Mouse (Mus musculus): Measurements from ENCODE around the gene Tmem82. TPM values are rescaled to one million over a fixed set of nuclear protein-coding genes. Genes with fewer than 3 reads are reported as not detected.
A peak's percentile ranks its signal among the peaks of the same experiment; 100 is the strongest.

Gene Tmem82
- polyA plus RNA-seq, 1 experiment from 2014 or later: 0.99 TPM

- H3K4me3 ChIP-seq (ENCODE audit: low read length): no peak overlapping the region
- no peaks in the 10 kb centered on the region for H3K9me3 ChIP-seq (ENCODE audit: control insufficient read depth, low read length)
- no peaks in the 10 kb centered on the region for H3K4me1 ChIP-seq (replicated peaks; ENCODE audit: control insufficient read depth, insufficient read depth, low read length)
- no peak overlapping the region for H3K4me2 ChIP-seq (ENCODE audit: low read depth, low read length)
- ATAC-seq (ENCODE audit: low read depth): no peak
- H3K27me3 ChIP-seq (ENCODE audit: control insufficient read depth, insufficient read depth, low read depth, low read length): no peaks in the 10 kb centered on the region
- H3K27ac ChIP-seq (ENCODE audit: low read length): no peak overlapping the region
- peaks cover 55% of the 10 kb centered on the region for H3K36me3 ChIP-seq (ENCODE audit: control insufficient read depth, insufficient read depth, low read length)
- WGBS: 91% methylated on average over 20 of the region's 20 CpGs
- no peak overlapping the region for H3K9ac ChIP-seq (ENCODE audit: low read length)
Measured at GRCm38 (mm10) chr4:141631250-141631649, 12.8 kb upstream of the Tmem82 start.

- no peaks in the 10 kb centered on the region for H3K9me3 ChIP-seq (ENCODE audit: control insufficient read depth, low read length)
- H3K4me2 ChIP-seq (ENCODE audit: low read depth, low read length): no peak overlapping the region
- H3K9ac ChIP-seq (ENCODE audit: low read length): no peak overlapping the region
- no peak overlapping the region for H3K27ac ChIP-seq (ENCODE audit: low read length)
- no peaks in the 10 kb centered on the region for H3K27me3 ChIP-seq (ENCODE audit: control insufficient read depth, insufficient read depth, low read depth, low read length)
- no peak for ATAC-seq (ENCODE audit: low read depth)
- H3K4me3 ChIP-seq (ENCODE audit: low read length): no peak overlapping the region
- 90% methylated on average over 11 of the region's 11 CpGs for WGBS
- 0 out of 2 replicates have a peak, but pooled peaks cover 2% of the 10 kb centered on the region for H3K4me1 ChIP-seq (replicated peaks; ENCODE audit: control insufficient read depth, insufficient read depth, low read length)
- peaks cover 58% of the 10 kb centered on the region for H3K36me3 ChIP-seq (ENCODE audit: control insufficient read depth, insufficient read depth, low read length)
Measured at GRCm38 (mm10) chr4:141630021-141630420, 11.6 kb upstream of the Tmem82 start.

GRCm38 (mm10) chr4:141628661-141629060 lies 10.2 kb upstream of the Tmem82 start:
- Histone ChIP-seq H3K27me3 (ENCODE audit: control insufficient read depth, insufficient read depth, low read depth, low read length) (no peaks in the 10 kb centered on the region), H3K4me3 (ENCODE audit: low read length) (no peak overlapping the region), H3K36me3 (ENCODE audit: control insufficient read depth, insufficient read depth, low read length) (peaks cover 55% of the 10 kb centered on the region), H3K27ac (ENCODE audit: low read length) (no peak overlapping the region), H3K4me2 (ENCODE audit: low read depth, low read length) (no peak overlapping the region), H3K4me1 (replicated peaks; ENCODE audit: control insufficient read depth, insufficient read depth, low read length) (0 out of 2 replicates have a peak, but pooled peaks cover 2% of the 10 kb centered on the region), H3K9me3 (ENCODE audit: control insufficient read depth, low read length) (no peaks in the 10 kb centered on the region), H3K9ac (ENCODE audit: low read length) (no peak overlapping the region)
- no peak for ATAC-seq (ENCODE audit: low read depth)
- 75% methylated on average over 14 of the region's 14 CpGs for WGBS

- H3K9ac ChIP-seq (ENCODE audit: low read length): no peak overlapping the region
- no peaks in the 10 kb centered on the region for H3K9me3 ChIP-seq (ENCODE audit: control insufficient read depth, low read length)
- H3K4me2 ChIP-seq (ENCODE audit: low read depth, low read length): no peak overlapping the region
- no peak overlapping the region for H3K4me3 ChIP-seq (ENCODE audit: low read length)
- H3K4me1 ChIP-seq (replicated peaks; ENCODE audit: control insufficient read depth, insufficient read depth, low read length): 0 out of 2 replicates have a peak, but pooled peaks cover 2% of the 10 kb centered on the region
- H3K27me3 ChIP-seq (ENCODE audit: control insufficient read depth, insufficient read depth, low read depth, low read length): no peaks in the 10 kb centered on the region
- 89% methylated on average over 5 of the region's 5 CpGs for WGBS
- peaks cover 47% of the 10 kb centered on the region for H3K36me3 ChIP-seq (ENCODE audit: control insufficient read depth, insufficient read depth, low read length)
- no peak overlapping the region for H3K27ac ChIP-seq (ENCODE audit: low read length)
- no peak for ATAC-seq (ENCODE audit: low read depth)
Measured at GRCm38 (mm10) chr4:141627502-141627901, 9.1 kb upstream of the Tmem82 start.

- WGBS: 87% methylated on average over 16 of the region's 16 CpGs
- Histone ChIP-seq H3K9ac (ENCODE audit: low read length) (no peak overlapping the region), H3K4me3 (ENCODE audit: low read length) (no peak overlapping the region), H3K9me3 (ENCODE audit: control insufficient read depth, low read length) (no peaks in the 10 kb centered on the region), H3K4me2 (ENCODE audit: low read depth, low read length) (no peak overlapping the region), H3K27me3 (ENCODE audit: control insufficient read depth, insufficient read depth, low read depth, low read length) (no peaks in the 10 kb centered on the region), H3K27ac (ENCODE audit: low read length) (no peak overlapping the region), H3K36me3 (ENCODE audit: control insufficient read depth, insufficient read depth, low read length) (peaks cover 33% of the 10 kb centered on the region), H3K4me1 (replicated peaks; ENCODE audit: control insufficient read depth, insufficient read depth, low read length) (0 out of 2 replicates have a peak, but pooled peaks cover 2% of the 10 kb centered on the region)
- ATAC-seq (ENCODE audit: low read depth): no peak
Measured at GRCm38 (mm10) chr4:141625774-141626550, 7.5 kb upstream of the Tmem82 start.

- H3K36me3 ChIP-seq (ENCODE audit: control insufficient read depth, insufficient read depth, low read length): peaks cover 25% of the 10 kb centered on the region
- no peak for ATAC-seq (ENCODE audit: low read depth)
Measured at GRCm38 (mm10) chr4:141624983-141625773, 6.7 kb upstream of the Tmem82 start.

GRCm38 (mm10) chr4:141624134-141624533 lies 5.7 kb upstream of the Tmem82 start:
- H3K4me1 ChIP-seq (replicated peaks; ENCODE audit: control insufficient read depth, insufficient read depth, low read length): peaks cover 2% of the 10 kb centered on the region; the same call in 1 of the 2 replicates
- WGBS: 87% methylated on average over 8 of the region's 8 CpGs
- no peak overlapping the region for H3K4me2 ChIP-seq (ENCODE audit: low read depth, low read length)
- no peak overlapping the region for H3K27ac ChIP-seq (ENCODE audit: low read length)
- H3K9ac ChIP-seq (ENCODE audit: low read length): no peak overlapping the region
- no peaks in the 10 kb centered on the region for H3K9me3 ChIP-seq (ENCODE audit: control insufficient read depth, low read length)
- H3K27me3 ChIP-seq (ENCODE audit: control insufficient read depth, insufficient read depth, low read depth, low read length): no peaks in the 10 kb centered on the region
- no peak for ATAC-seq (ENCODE audit: low read depth)
- peaks cover 16% of the 10 kb centered on the region for H3K36me3 ChIP-seq (ENCODE audit: control insufficient read depth, insufficient read depth, low read length)
- H3K4me3 ChIP-seq (ENCODE audit: low read length): no peak overlapping the region

More at GRCm38 (mm10) chr4:141624983-141625773, 6.7 kb upstream of the Tmem82 start:
- no peak overlapping the region for H3K9ac ChIP-seq (ENCODE audit: low read length)
- H3K4me3 ChIP-seq (ENCODE audit: low read length): no peak overlapping the region
- WGBS: 73% methylated on average over 19 of the region's 19 CpGs
- no peaks in the 10 kb centered on the region for H3K27me3 ChIP-seq (ENCODE audit: control insufficient read depth, insufficient read depth, low read depth, low read length)
- H3K9me3 ChIP-seq (ENCODE audit: control insufficient read depth, low read length): no peaks in the 10 kb centered on the region
- H3K4me2 ChIP-seq (ENCODE audit: low read depth, low read length): no peak overlapping the region
- H3K27ac ChIP-seq (ENCODE audit: low read length): no peak overlapping the region
- H3K4me1 ChIP-seq (replicated peaks; ENCODE audit: control insufficient read depth, insufficient read depth, low read length): 0 out of 2 replicates have a peak, but pooled peaks cover 2% of the 10 kb centered on the region

- H3K4me3 ChIP-seq (ENCODE audit: low read length): no peak within 1 kb of the TSS
- WGBS: 50% methylated on average over 1 of the region's 1 CpGs
- peaks cover 12% of the 10 kb centered on the region for H3K36me3 ChIP-seq (ENCODE audit: control insufficient read depth, insufficient read depth, low read length)
- no peaks in the 10 kb centered on the region for H3K27me3 ChIP-seq (ENCODE audit: control insufficient read depth, insufficient read depth, low read depth, low read length)
- peaks cover 6% of the 10 kb centered on the region; the same call in 1 of the 2 replicates for H3K4me1 ChIP-seq (replicated peaks; ENCODE audit: control insufficient read depth, insufficient read depth, low read length)
- no peak within 1 kb of the TSS for H3K4me2 ChIP-seq (ENCODE audit: low read depth, low read length)
- peak; percentile 59 for ATAC-seq (ENCODE audit: low read depth)
- H3K27ac ChIP-seq (ENCODE audit: low read length): no peak within 1 kb of the TSS
- H3K9ac ChIP-seq (ENCODE audit: low read length): no peak within 1 kb of the TSS
- no peaks in the 10 kb centered on the region for H3K9me3 ChIP-seq (ENCODE audit: control insufficient read depth, low read length)
Measured at GRCm38 (mm10) chr4:141623666-141624065, 5.2 kb upstream of the Tmem82 start, which contains the start of gene Slc25a34. Slc25a34 (minus strand) TSS chr4:141623821.

GRCm38 (mm10) chr4:141623037-141623436 lies 4.6 kb upstream of the Tmem82 start:
- Histone ChIP-seq H3K27ac (ENCODE audit: low read length) (no peak overlapping the region), H3K4me2 (ENCODE audit: low read depth, low read length) (no peak overlapping the region), H3K27me3 (ENCODE audit: control insufficient read depth, insufficient read depth, low read depth, low read length) (no peaks in the 10 kb centered on the region), H3K9me3 (ENCODE audit: control insufficient read depth, low read length) (no peaks in the 10 kb centered on the region), H3K4me1 (replicated peaks; ENCODE audit: control insufficient read depth, insufficient read depth, low read length) (peaks cover 9% of the 10 kb centered on the region; the same call in 1 of the 2 replicates), H3K4me3 (ENCODE audit: low read length) (no peak overlapping the region), H3K9ac (ENCODE audit: low read length) (no peak overlapping the region), H3K36me3 (ENCODE audit: control insufficient read depth, insufficient read depth, low read length) (peaks cover 11% of the 10 kb centered on the region)
- no peak for ATAC-seq (ENCODE audit: low read depth)
- WGBS: 83% methylated on average over 11 of the region's 11 CpGs

Measured in lung, embryonic 16.5 days (tissue).